Mouse (Mus musculus) lung, postnatal 10 days (tissue): ENCODE results near the gene Rpp14.

Experiments used
- DNase-seq: peaks from one replicate; pipeline ENCODE4 v3.0.0; 2021

The Rpp14 gene

DNA sequence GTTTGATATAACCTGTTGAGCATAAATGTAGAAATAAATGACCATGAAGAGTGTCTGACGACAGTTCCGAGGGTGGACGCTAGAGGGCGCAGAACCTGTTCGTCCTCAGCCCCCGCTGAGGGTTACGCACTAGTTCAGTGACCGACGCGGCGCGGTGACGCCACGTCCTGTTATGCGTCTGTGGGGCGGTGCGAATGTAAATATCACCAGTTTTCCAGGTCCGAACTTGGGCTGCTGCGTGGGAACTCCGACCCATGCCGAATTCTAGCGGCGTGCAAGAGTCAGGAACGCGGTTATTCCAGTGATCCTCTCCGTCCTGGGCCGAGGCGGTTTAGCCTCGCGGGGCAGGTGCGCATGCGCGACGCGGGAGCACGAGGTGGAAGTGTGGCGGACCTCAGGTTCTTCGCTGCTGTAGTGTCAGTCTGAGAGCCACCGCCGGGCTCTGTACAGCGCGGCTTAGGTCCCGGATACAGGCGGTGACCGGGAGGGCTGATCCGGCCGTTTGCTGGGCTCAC, at the start of gene Rpp14:
Rpp14 (plus strand) TSS at position 203 of the 515 bp plus-strand sequence.
- DNase-seq, result peak; percentile 95

- DNase-seq, result no peak
Measured at GRCm38 (mm10) chr14:8030535-8030934, 49.6 kb upstream of the Rpp14 start.

- no peak for DNase-seq
Measured at GRCm38 (mm10) chr14:8032087-8032944, 47.9 kb upstream of the Rpp14 start.

DNA sequence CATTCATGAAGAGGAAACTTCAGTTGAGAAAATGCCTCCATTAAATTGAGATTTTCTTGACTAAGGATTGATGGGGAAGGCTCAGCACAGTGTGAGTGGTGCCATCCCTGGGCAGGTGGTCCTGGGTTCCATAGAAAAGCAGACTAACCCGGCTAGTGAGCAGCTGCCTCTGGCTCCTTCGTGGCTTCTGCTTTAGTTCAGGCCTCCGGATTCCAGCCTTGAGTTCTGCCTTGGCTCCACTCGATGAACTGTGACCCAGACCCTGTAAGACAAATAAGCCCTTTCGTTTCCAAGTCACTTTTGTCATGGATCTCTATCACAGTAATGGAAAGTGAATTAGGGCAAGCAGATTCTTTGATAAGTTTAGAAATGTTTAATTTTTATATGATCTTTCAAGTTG, 45.6 kb upstream of the Rpp14 start:
- no peak for DNase-seq

DNA sequence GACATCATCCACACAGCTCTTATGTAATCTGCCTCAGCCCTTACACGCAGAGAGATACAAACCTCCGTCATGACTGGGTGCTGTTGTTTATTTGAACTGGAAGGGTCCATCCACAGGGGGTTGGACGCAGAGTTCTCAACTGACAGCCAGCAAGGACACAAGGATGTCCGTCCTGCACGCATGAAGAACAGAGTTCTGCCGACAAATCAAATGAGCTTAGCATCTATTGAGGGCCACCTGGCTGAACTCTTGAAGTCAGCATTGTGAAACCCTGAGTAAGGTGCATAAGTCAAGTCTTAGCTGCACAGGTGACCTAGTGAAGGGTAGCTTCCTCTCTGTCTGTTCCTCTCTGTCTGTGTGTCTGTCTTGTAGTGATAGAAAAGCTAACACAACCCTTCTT, 44.2 kb upstream of the Rpp14 start:
- DNase-seq, result no peak

DNA sequence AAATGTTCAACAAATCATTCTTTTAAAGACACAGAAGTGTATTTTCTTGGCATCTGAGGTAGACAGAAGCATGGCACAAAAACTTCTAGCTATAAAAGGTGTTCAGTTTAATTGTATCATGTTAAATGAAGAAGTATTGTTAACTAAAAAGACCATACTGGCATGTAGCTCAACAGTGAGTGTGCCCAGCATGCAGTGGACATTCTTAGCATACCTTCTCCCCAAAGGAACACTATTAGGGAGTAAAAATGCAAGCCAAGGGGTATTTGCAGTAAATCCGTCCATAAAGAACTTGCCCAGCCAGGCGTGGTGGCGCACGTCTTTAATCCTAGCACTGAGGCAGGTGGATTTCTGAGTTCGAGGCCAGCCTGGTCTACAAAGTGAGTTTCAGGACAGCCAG, 43.8 kb upstream of the Rpp14 start:
- DNase-seq, result no peak

GRCm38 (mm10) chr14:8038150-8038549, 42.0 kb upstream of the Rpp14 start:
- DNase-seq, result no peak

DNA sequence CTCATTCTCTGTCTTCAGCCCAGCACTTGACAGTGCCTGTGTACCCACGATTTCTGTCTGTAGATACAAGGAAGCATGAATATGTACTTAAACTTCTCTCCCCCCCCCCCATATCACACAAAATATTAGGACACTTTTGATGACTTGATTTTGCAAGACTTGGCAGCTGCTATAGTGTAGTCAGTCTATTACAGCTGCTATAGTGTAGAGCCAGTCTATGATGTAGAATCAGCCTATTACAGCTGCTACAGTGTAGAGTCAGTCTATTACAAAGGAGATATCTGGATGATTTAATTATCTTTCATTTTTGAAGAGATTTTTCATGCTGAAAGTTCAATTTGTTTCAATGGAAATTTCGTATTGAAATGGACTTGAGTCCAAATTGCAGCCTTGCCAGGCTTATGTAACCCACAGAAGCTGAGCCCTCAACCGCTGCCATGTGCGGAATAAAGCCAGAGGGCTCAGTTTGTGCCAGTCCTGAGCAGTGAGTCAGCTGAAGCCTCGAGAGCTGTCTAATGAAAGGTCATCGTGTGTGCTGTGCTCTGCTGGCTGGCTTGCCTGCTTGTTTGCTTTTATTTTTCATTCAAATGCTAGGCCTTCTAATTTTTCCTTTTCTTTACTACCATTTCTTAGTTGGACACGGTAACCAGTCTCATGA, 41.2 kb upstream of the Rpp14 start:
- peak; percentile 44 for DNase-seq

GRCm38 (mm10) chr14:8040179-8040578, 40.0 kb upstream of the Rpp14 start:
- no peak for DNase-seq

GRCm38 (mm10) chr14:8040911-8041678, 39.1 kb upstream of the Rpp14 start:
- no peak for DNase-seq

DNA sequence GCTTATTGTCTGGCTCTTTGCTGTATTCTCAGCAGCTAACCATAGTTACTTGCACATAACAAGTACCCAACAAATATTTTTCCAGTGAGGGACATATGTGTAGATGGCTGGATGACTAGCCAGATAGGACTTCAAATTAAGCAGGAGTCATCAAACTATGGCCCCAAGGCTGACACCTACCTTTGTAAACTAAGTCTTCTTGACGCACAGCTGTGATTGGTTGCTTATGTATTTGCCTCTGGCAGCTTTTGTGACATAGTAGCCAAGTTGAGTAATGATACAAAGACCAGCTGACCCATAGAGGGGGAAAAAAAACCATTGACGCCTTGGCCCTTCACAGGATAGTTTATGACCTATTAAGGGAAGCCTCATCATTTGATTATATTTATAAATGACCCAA, 38.0 kb upstream of the Rpp14 start:
- no peak for DNase-seq

DNA sequence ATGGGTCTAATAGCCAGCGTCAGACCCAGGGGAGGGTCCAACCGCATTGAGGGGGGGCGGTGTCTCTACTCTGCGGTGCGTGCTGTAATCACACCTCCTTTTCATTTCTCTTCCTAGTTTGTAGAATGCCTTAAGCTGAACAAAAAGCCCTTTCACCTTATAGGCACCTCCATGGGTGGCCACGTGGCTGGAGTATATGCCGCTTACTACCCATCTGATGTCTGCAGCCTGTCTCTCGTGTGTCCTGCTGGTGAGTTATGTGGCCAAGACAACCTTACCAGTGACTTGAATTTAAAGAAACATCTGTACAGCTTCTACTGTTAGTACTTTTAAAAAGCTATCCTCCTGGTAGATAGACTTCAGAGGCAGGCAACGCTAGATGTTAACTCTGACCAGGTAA, 37.6 kb upstream of the Rpp14 start:
- DNase-seq, result no peak

- peak; percentile 17 for DNase-seq
Measured at GRCm38 (mm10) chr14:8044330-8044729, 35.8 kb upstream of the Rpp14 start.

- no peak for DNase-seq
Measured at GRCm38 (mm10) chr14:8044786-8045185, 35.4 kb upstream of the Rpp14 start.

DNA sequence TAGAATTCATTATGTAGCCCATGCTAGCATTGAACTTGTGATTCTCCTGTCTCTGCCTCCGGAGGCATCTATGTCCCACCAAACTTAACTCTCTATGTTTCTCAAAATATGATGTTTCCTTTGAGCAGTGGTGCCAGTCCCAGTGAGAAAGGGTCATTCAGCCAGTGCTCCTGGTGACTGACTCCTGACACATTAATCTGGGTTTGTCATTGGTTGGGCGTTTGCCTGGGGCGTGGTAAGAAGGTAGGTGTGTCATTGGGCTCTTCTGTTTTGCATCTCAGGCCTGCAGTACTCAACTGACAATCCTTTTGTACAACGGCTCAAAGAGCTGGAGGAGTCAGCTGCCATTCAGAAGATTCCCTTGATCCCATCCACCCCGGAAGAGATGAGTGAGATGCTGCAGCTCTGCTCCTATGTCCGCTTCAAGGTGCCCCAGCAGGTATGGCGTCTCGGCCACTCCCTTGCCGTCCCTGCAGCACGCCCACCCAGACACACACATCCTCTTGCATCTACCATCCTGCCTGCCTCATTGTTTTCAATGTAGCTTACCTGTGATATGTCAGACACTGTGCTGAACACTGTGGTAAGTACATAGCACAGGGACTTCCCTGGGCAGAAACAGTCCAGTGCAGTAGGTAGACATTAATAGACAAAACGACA, 34.9 kb upstream of the Rpp14 start:
- DNase-seq, result no peak

DNA sequence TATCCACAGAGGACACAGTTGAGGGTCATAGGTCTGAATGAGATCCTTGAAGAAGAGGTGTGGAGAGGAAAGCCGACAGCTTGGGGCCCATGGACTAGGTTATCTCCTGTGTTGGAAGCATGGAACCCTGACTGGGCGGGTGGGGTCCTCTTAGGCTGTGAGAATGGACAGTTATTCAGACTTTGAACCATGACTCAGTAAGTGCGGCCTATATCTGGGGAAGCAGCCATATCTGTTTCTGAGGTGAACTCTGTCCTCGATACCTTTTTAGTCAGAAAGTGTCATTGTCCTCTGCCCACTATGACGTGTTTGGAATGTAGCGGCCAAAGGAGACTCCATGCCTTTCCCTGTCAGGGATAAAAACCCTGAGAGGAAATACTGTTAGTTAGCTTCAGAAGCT, 33.3 kb upstream of the Rpp14 start:
- no peak for DNase-seq

DNA sequence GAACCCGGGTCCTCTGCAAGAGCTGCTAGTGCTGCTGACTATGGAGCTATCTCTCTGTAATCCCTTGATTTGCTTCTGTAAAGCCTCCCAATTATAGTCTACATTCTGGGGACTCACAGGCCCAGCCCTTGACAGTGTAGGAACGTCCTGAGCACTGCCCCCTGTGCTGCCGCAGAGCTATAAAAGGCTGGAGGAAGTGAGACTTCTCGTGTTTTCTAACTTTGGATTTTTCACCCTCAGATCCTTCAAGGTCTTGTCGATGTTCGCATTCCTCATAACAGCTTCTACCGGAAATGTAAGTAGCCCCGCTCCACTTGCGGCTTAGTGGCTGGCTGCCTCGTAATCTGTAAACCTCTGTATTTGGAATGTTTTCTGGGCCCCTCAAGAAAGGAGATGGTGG, 30.8 kb upstream of the Rpp14 start:
- no peak for DNase-seq

- no peak for DNase-seq
Measured at GRCm38 (mm10) chr14:8051869-8052268, 28.3 kb upstream of the Rpp14 start.

GRCm38 (mm10) chr14:8052661-8053060, 27.5 kb upstream of the Rpp14 start:
- no peak for DNase-seq

DNA sequence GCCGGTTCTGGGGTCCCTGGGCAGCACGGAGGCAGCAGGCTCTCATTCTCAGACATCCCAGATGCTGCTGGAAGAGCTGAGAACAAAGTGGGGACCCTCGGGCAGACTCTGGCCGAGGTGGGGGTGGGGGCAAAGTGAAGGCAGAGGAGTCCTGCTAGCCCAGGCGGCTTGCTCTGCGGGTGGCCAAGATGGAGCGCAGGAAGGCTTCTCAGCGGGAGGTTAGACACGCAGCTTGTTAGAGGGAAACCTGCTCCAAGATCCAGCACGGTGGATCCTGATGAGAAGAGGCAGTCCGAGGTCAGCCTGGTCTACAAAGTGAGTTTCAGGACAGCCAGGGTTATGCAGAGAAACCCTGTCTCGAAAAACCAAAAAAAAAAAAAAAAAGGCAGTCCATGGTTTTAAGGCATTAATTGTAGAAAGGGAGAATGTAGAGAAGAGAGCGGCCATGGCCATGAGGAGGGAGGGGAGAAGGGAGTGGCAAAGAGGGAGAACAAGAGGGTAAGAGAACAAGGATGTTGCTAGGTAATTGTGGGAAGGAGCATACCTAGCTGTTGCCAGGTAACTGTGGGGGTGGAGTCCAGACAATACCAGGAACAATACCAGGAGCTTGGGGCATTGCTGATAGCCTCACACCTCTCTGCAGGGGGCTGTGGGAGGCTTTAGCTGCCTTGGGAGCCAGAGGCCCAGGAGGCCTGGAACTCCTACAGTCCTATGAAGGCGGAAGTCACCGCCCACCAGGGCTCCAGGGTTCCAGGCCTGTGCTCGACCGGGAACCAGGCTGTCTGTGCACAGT, 25.7 kb upstream of the Rpp14 start:
- peak; percentile 17 for DNase-seq

DNA sequence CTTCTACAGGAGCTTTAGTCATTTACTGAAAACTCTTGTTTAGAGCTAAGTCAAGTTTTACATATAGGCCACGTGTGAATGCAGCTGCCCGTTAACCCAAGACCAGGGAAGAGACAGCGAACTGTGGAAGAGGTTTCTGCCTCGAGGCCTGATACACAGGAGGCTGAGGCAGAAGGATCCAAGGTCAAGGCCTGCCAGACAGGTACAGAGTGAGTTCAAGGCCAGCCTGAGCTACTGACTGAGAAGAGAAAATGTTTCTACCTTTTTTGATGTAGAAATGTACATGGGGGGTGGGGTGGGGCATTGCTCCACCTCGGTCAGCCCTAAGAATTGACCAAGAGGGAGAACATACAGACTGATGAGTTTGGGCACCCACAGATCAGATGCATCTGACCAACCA, 24.1 kb upstream of the Rpp14 start:
- DNase-seq, result no peak

DNA sequence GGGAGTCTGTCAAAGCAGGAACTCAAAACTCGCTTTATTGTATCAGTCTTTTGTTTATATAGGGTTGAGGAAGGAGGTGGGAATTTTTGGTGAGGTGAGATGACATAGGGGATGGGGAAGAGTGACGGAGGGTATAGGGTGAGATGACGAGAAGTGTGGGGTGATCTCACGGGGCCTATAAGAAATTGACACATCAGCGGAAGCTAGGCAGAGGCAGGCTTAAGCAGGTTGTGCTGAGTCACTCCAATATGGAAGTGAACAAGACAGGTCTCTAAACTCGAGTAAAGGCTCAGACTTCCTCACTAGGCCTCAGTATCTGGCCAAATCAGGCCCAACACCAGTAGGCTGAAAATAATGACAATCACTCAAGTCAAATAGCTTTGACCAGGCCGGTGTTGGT, 20.2 kb upstream of the Rpp14 start:
- no peak for DNase-seq
